21 mouse cellular contexts compared by ENCODE assay signal in genomic region chr3:121573858-121574257, GRCm38 (mm10). TPM values are rescaled to one million over a fixed set of nuclear protein-coding genes. Genes with fewer than 3 reads are reported as not detected.
DNase-seq lines count a peak whose midpoint lies in the region; TF ChIP-seq lines count a peak whose summit lies in the region.
"Had no signal": no experiment of that assay in that cellular context is flagged by ENCODE, and none has a peak within 500 bp of the region (broad histone marks: within the 10 kb centered on the region; RNA-seq: fewer than 3 reads in every experiment).

No protein-coding gene starts in this region.

- intact Hi-C loops in gastrocnemius, adult 2 months (cut with DNase I) = no loop called here
- intact Hi-C loops in heart, postnatal 25 days (cut with DNase I) = no loop called here

- H3K27ac ChIP-seq in gastrocnemius, adult 2 months = peak overlapping the region; percentile 68
- H3K27ac ChIP-seq: embryonic facial prominence, embryonic 15.5 days; forebrain, embryonic 15.5 days; hindbrain, embryonic 12.5 days; liver, embryonic 12.5 days had no signal

- no peak for TF ChIP-seq CTCF in gastrocnemius, adult 2 months (IDR thresholded peaks at IDR 0.05)

- H3K4me3 ChIP-seq in gastrocnemius, adult 2 months = no peak overlapping the region
- H3K4me3 ChIP-seq: embryonic facial prominence, embryonic 15.5 days; forebrain, embryonic 15.5 days; hindbrain, embryonic 12.5 days; liver, embryonic 12.5 days had no signal

- DNase-seq in gastrocnemius, adult 2 months = no peak
- no peak for DNase-seq in gastrocnemius, postnatal 25 days
- DNase-seq in 3134 (ENCODE audit: extremely low read depth, insufficient read length, low spot score) (peak; percentile 65), adipocyte (ENCODE audit: low spot score) (peak; percentile 89)
- DNase-seq in heart, postnatal 25 days (ENCODE audit: low spot score) = peak; percentile 10
- no peak for DNase-seq in right cerebral cortex, postnatal 36 days (ENCODE audit: low spot score in 2 of 2)
- DNase-seq in adrenal gland, adult 8-10 months = no peak
- DNase-seq in ovary, postnatal 36 days (ENCODE audit: low spot score) = no peak
- DNase-seq: cerebellum, adult 11 months; cerebellum, postnatal 14 days; embryo, embryonic 11 days; kidney, postnatal 10 days; lung, embryonic 14.5 days; midbrain, embryonic 14.5 days; spleen, adult 18-20 months; thymus, postnatal 14 days had no signal

RNA-seq across cellular contexts. Expression of gene Slc44a3, which starts 41.7 kb away (rescaled TPM):
- not detected for total RNA-seq in gastrocnemius, adult 2 months (2021)
- under 1 TPM in 1 of 2 experiments, not detected in 1; 0.40 TPM for total RNA-seq in gastrocnemius, postnatal 25 days (2021)
- total RNA-seq in heart, postnatal 25 days (2021) = not detected
- total RNA-seq in adrenal gland, adult 8-10 months (2022) = 10 to 100 TPM; 23.9 to 28.2 (median 25.3) TPM
- total RNA-seq: megakaryocyte, adult 5-6 weeks had no signal

Comparison
In these comparisons a context has a peak if more than half of its experiments do, and no peak if none do; other contexts are left out.
1. DNase-seq: peak in 3134 (single experiment), adipocyte (single experiment) and heart, postnatal 25 days (single experiment); none in gastrocnemius, adult 2 months (single experiment), gastrocnemius, postnatal 25 days (single experiment), right cerebral cortex, postnatal 36 days (0 of 2), adrenal gland, adult 8-10 months (single experiment) and ovary, postnatal 36 days (single experiment).
2. RNA of gene Slc44a3, which starts 41.7 kb away (total RNA-seq): 23.9 to 28.2 TPM in adrenal gland, adult 8-10 months; 0.40 TPM in gastrocnemius, postnatal 25 days, not detected in heart, postnatal 25 days and not detected in gastrocnemius, adult 2 months; every median in the first group is over 10 times any median in the second.